Mouse (Mus musculus): ENCODE data around the gene Gm4312. TPM values are rescaled to one million over a fixed set of nuclear protein-coding genes. Genes with fewer than 3 reads are reported as not detected.
"Not testable (repeated sequence)": the region's sequence is repeated elsewhere in the genome, so short reads cannot be mapped to it uniquely, and the experiment has no call there.

Gene Gm4312
- not detected in 2 replicates for polyA plus RNA-seq (2015; fragmentation: Nextera tagmentation; extraction: Ambion mirVana)

DNA sequence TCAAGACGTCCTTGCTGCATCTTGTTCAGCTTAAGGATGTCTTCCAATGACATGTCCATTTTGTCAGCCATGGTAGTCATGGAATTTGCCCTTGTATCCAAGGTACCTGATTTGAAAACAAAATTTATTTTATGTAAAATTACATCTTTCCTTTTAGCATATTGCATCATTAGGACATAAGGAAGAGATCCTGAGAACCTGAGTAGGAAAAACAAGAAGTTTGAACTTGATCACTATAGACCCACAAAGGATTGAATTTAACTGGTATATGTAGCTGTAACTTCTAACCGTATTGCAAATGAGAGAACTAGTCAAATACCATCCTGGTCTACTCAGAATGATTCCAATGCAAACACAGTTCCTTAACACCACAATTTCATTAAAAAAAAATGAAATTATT, at the start of gene Gm4312:
Gene Gm4312 (minus strand): TSS at position 101 of the 400 bp plus-strand sequence.
- ATAC-seq; H3K4me1 ChIP-seq (ENCODE audit: control insufficient read depth, insufficient read depth, low read depth, low read length); H3K4me3 ChIP-seq (ENCODE audit: low read length); H3K27ac ChIP-seq (ENCODE audit: low read depth, low read length); H3K9ac ChIP-seq (ENCODE audit: low read depth, low read length); H3K36me3 ChIP-seq (ENCODE audit: control insufficient read depth, insufficient read depth, low read length); H3K4me2 ChIP-seq (ENCODE audit: low read length); H3K27me3 ChIP-seq (replicated peaks; ENCODE audit: control insufficient read depth, insufficient read depth, low read length); H3K9me3 ChIP-seq (ENCODE audit: control insufficient read depth, low read length): not testable (repeated sequence)
- no CpG with 5 or more reads among the region's 2 CpGs for WGBS

- Histone ChIP-seq H3K36me3 (ENCODE audit: control insufficient read depth, insufficient read depth, low read length) (no peaks in the 10 kb centered on the region), H3K4me2 (ENCODE audit: low read length) (no peak overlapping the region), H3K27ac (ENCODE audit: low read depth, low read length) (no peak overlapping the region), H3K27me3 (replicated peaks; ENCODE audit: control insufficient read depth, insufficient read depth, low read length) (no peaks in the 10 kb centered on the region), H3K4me1 (ENCODE audit: control insufficient read depth, insufficient read depth, low read depth, low read length) (no peaks in the 10 kb centered on the region), H3K9me3 (ENCODE audit: control insufficient read depth, low read length) (no peaks in the 10 kb centered on the region), H3K9ac (ENCODE audit: low read depth, low read length) (no peak overlapping the region), H3K4me3 (ENCODE audit: low read length) (no peak overlapping the region)
- ATAC-seq: no peak
- WGBS: 88% methylated on average over 2 of the region's 2 CpGs
Observed at GRCm38 (mm10) chr10:100427592-100427991, 45.2 kb upstream of the Gm4312 start.

DNA sequence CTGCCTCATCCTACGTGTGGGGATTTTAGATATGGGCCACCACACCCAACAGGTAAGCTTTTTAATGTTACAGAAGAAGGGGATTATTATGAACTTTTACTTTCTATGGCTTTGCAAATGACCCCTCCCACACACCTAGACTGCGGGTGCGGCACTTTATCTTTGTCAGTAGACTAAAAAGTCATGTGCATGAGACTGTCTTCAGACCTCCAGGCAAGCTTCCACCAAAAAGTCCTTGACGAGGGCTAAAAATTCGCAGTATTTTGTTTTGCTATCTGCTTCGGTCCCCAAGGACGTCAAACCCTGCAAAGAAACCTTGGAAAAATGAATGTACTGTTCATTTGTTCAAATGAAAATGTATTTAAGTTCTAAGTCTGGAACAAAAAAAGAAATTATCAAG, 33.2 kb upstream of the Gm4312 start:
- Histone ChIP-seq H3K9me3 (ENCODE audit: control insufficient read depth, low read length) (no peaks in the 10 kb centered on the region), H3K9ac (ENCODE audit: low read depth, low read length) (no peak overlapping the region), H3K27me3 (replicated peaks; ENCODE audit: control insufficient read depth, insufficient read depth, low read length) (no peaks in the 10 kb centered on the region), H3K4me1 (ENCODE audit: control insufficient read depth, insufficient read depth, low read depth, low read length) (no peaks in the 10 kb centered on the region), H3K4me3 (ENCODE audit: low read length) (no peak overlapping the region), H3K4me2 (ENCODE audit: low read length) (no peak overlapping the region), H3K27ac (ENCODE audit: low read depth, low read length) (no peak overlapping the region), H3K36me3 (ENCODE audit: control insufficient read depth, insufficient read depth, low read length) (no peaks in the 10 kb centered on the region)
- WGBS: 87% methylated on average over 7 of the region's 7 CpGs
- no peak for ATAC-seq

DNA sequence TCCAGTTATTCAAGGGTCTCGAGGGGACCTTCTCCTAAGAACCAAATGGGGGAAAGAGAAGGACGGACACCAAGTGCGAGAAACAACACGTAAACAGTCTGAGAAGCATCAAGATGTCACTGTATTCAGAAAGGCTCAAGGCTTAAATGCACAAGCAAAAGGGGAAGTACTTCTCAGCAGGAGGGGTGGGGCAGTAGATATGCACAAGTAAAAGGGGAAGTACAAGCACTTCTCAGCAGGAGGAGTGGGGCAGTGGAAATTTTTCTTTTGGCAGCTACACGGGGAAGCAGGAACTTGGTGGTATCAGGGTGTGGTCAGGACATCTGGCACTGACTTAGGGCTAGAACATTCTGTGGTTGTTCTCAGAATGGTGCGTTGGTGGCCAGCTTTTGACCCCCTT, 19.9 kb upstream of the Gm4312 start:
- H3K4me3 ChIP-seq (ENCODE audit: low read length); ATAC-seq; H3K36me3 ChIP-seq (ENCODE audit: control insufficient read depth, insufficient read depth, low read length); H3K4me1 ChIP-seq (ENCODE audit: control insufficient read depth, insufficient read depth, low read depth, low read length); H3K4me2 ChIP-seq (ENCODE audit: low read length); H3K9me3 ChIP-seq (ENCODE audit: control insufficient read depth, low read length); H3K9ac ChIP-seq (ENCODE audit: low read depth, low read length); H3K27me3 ChIP-seq (replicated peaks; ENCODE audit: control insufficient read depth, insufficient read depth, low read length); H3K27ac ChIP-seq (ENCODE audit: low read depth, low read length): not testable (repeated sequence)
- 82% methylated on average over 6 of the region's 6 CpGs for WGBS

GRCm38 (mm10) chr10:100361038-100361437, 21.3 kb downstream of the Gm4312 start, which contains the start of gene Gm4307:
Gm4307 (plus strand) TSS chr10:100361338.
- not testable (repeated sequence) for H3K27ac ChIP-seq (ENCODE audit: low read depth, low read length); H3K4me3 ChIP-seq (ENCODE audit: low read length); H3K9me3 ChIP-seq (ENCODE audit: control insufficient read depth, low read length); H3K4me2 ChIP-seq (ENCODE audit: low read length); H3K9ac ChIP-seq (ENCODE audit: low read depth, low read length); H3K4me1 ChIP-seq (ENCODE audit: control insufficient read depth, insufficient read depth, low read depth, low read length); H3K27me3 ChIP-seq (replicated peaks; ENCODE audit: control insufficient read depth, insufficient read depth, low read length); ATAC-seq; H3K36me3 ChIP-seq (ENCODE audit: control insufficient read depth, insufficient read depth, low read length)
- no CpG with 5 or more reads among the region's 3 CpGs for WGBS

DNA sequence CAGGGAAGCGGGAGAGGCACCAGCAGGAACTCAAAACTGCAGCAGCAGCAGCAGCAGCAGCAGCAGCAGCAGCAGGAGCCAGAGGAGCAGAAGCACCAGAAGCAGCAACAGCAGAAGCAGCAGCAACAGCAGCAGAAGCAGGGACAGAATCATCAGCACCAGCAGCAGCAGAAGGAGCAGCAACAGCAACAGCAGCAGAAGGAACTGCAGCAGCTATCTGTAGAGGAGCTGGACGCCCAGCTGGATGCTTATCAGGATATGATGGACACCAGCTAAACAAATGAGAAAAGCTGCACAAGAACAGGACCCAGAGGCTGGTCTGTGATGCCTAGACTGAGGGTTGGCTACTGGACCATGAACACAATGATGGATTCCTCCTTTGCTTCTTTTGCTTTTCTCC, 25.5 kb downstream of the Gm4312 start:
- not testable (repeated sequence) for H3K27ac ChIP-seq (ENCODE audit: low read depth, low read length); H3K36me3 ChIP-seq (ENCODE audit: control insufficient read depth, insufficient read depth, low read length); H3K4me3 ChIP-seq (ENCODE audit: low read length); ATAC-seq; H3K4me1 ChIP-seq (ENCODE audit: control insufficient read depth, insufficient read depth, low read depth, low read length); H3K27me3 ChIP-seq (replicated peaks; ENCODE audit: control insufficient read depth, insufficient read depth, low read length); H3K4me2 ChIP-seq (ENCODE audit: low read length); H3K9ac ChIP-seq (ENCODE audit: low read depth, low read length); H3K9me3 ChIP-seq (ENCODE audit: control insufficient read depth, low read length)
- WGBS: 69% methylated on average over 1 of the region's 2 CpGs

- H3K9ac ChIP-seq (ENCODE audit: low read depth, low read length); H3K4me2 ChIP-seq (ENCODE audit: low read length); H3K27ac ChIP-seq (ENCODE audit: low read depth, low read length); H3K4me1 ChIP-seq (ENCODE audit: control insufficient read depth, insufficient read depth, low read depth, low read length); H3K27me3 ChIP-seq (replicated peaks; ENCODE audit: control insufficient read depth, insufficient read depth, low read length); H3K36me3 ChIP-seq (ENCODE audit: control insufficient read depth, insufficient read depth, low read length); ATAC-seq; H3K9me3 ChIP-seq (ENCODE audit: control insufficient read depth, low read length); H3K4me3 ChIP-seq (ENCODE audit: low read length): not testable (repeated sequence)
- WGBS: no CpG with 5 or more reads among the region's 3 CpGs
Observed at GRCm38 (mm10) chr10:100350793-100351192, 31.6 kb downstream of the Gm4312 start, which contains the start of gene Gm4305. Gm4305 (plus strand) TSS chr10:100351093.

- not testable (repeated sequence) for H3K9me3 ChIP-seq (ENCODE audit: control insufficient read depth, low read length); ATAC-seq; H3K9ac ChIP-seq (ENCODE audit: low read depth, low read length); H3K36me3 ChIP-seq (ENCODE audit: control insufficient read depth, insufficient read depth, low read length); H3K27ac ChIP-seq (ENCODE audit: low read depth, low read length); H3K4me1 ChIP-seq (ENCODE audit: control insufficient read depth, insufficient read depth, low read depth, low read length); H3K27me3 ChIP-seq (replicated peaks; ENCODE audit: control insufficient read depth, insufficient read depth, low read length); H3K4me3 ChIP-seq (ENCODE audit: low read length); H3K4me2 ChIP-seq (ENCODE audit: low read length)
- no CpG with 5 or more reads among the region's 3 CpGs for WGBS
Observed at GRCm38 (mm10) chr10:100345672-100346071, 36.7 kb downstream of the Gm4312 start, which contains the start of gene Gm4303. Gm4303 (plus strand) TSS chr10:100345972.

DNA sequence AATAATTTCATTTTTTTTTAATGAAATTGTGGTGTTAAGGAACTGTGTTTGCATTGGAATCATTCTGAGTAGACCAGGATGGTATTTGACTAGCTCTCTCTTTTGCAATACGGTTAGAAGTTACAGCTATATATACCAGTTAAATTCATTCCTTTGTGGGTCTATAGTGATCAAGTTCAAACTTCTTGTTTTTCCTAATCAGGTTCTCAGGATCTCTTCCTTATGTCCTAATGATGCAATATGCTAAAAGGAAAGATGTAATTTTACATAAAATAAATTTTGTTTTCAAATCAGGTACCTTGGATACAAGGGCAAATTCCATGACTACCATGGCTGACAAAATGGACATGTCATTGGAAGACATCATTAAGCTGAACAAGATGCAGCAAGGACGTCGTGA, 41.8 kb downstream of the Gm4312 start, which contains the start of gene Gm4302:
Gene Gm4302 (plus strand): TSS at position 301 of the 400 bp plus-strand sequence.
- not testable (repeated sequence) for H3K9ac ChIP-seq (ENCODE audit: low read depth, low read length); ATAC-seq; H3K27ac ChIP-seq (ENCODE audit: low read depth, low read length); H3K4me3 ChIP-seq (ENCODE audit: low read length); H3K36me3 ChIP-seq (ENCODE audit: control insufficient read depth, insufficient read depth, low read length); H3K4me1 ChIP-seq (ENCODE audit: control insufficient read depth, insufficient read depth, low read depth, low read length); H3K27me3 ChIP-seq (replicated peaks; ENCODE audit: control insufficient read depth, insufficient read depth, low read length); H3K4me2 ChIP-seq (ENCODE audit: low read length); H3K9me3 ChIP-seq (ENCODE audit: control insufficient read depth, low read length)
- whole genome bisulfite sequencing: no CpG with 5 or more reads among the region's 3 CpGs

DNA sequence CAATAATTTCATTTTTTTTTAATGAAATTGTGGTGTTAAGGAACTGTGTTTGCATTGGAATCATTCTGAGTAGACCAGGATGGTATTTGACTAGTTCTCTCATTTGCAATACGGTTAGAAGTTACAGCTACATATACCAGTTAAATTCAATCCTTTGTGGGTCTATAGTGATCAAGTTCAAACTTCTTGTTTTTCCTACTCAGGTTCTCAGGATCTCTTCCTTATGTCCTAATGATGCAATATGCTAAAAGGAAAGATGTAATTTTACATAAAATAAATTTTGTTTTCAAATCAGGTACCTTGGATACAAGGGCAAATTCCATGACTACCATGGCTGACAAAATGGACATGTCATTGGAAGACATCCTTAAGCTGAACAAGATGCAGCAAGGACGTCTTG, 47.0 kb downstream of the Gm4312 start, which contains the start of gene Gm4301:
Gene Gm4301 (plus strand): TSS at position 301 of the 400 bp plus-strand sequence.
- not testable (repeated sequence) for H3K9me3 ChIP-seq (ENCODE audit: control insufficient read depth, low read length); ATAC-seq; H3K36me3 ChIP-seq (ENCODE audit: control insufficient read depth, insufficient read depth, low read length); H3K4me1 ChIP-seq (ENCODE audit: control insufficient read depth, insufficient read depth, low read depth, low read length); H3K27me3 ChIP-seq (replicated peaks; ENCODE audit: control insufficient read depth, insufficient read depth, low read length); H3K27ac ChIP-seq (ENCODE audit: low read depth, low read length); H3K9ac ChIP-seq (ENCODE audit: low read depth, low read length); H3K4me3 ChIP-seq (ENCODE audit: low read length); H3K4me2 ChIP-seq (ENCODE audit: low read length)
- no CpG with 5 or more reads among the region's 2 CpGs for WGBS

Data from hindbrain, embryonic 16.5 days (tissue).